Mouse (Mus musculus) neural tube, embryonic 12.5 days (tissue): Measurements from ENCODE around the gene Megf6. TPM values are rescaled to one million over a fixed set of nuclear protein-coding genes. Genes with fewer than 3 reads are reported as not detected.

Source experiments
- ATAC-seq: fragments of 200-750 bp; cut with Nextera tagmentation; 2 replicates; pipeline ENCODE4 v1.8.0; 2017; ENCODE audit warnings: low read depth, mild to moderate bottlenecking, moderate TSS enrichment, moderate library complexity; ENCODE audit not compliant: low FRiP score
- H3K27ac ChIP-seq: fragments of 300-500 bp; sonication (generic); 2 replicates; pipeline ENCODE4 v1.5.1; 2016
- H3K27me3 ChIP-seq: fragments of 300-500 bp; sonication (generic); replicated peaks from 2 replicates; pipeline ENCODE4 v1.6.1; 2016; ENCODE audit warnings: mild to moderate bottlenecking
- H3K36me3 ChIP-seq: fragments of 300-500 bp; sonication (generic); 2 replicates; pipeline ENCODE4 v1.6.1; 2016; ENCODE audit warnings: mild to moderate bottlenecking
- H3K4me1 ChIP-seq: fragments of 300-500 bp; sonication (generic); 2 replicates; pipeline ENCODE4 v1.6.1; 2016
- H3K4me2 ChIP-seq: fragments of 300-500 bp; sonication (generic); replicated peaks from 2 replicates; pipeline ENCODE4 v1.6.1; 2016; ENCODE audit warnings: mild to moderate bottlenecking
- H3K4me3 ChIP-seq: fragments of 300-500 bp; sonication (generic); 2 replicates; pipeline ENCODE4 v1.5.1; 2016
- H3K9ac ChIP-seq: fragments of 300-500 bp; sonication (generic); 2 replicates; pipeline ENCODE4 v1.6.1; 2016; ENCODE audit warnings: mild to moderate bottlenecking
- H3K9me3 ChIP-seq: fragments of 300-500 bp; sonication (generic); 2 replicates; pipeline ENCODE4 v1.6.1; 2016; ENCODE audit warnings: mild to moderate bottlenecking
- WGBS: fragments of 180-500 bp; shearing (Covaris S2); methylation state at CpG from one replicate; pipeline ENCODE4 v1.1.7; 2016; 5-methylcytosine and 5-hydroxymethylcytosine counted together
- polyA plus RNA-seq: library from polyadenylated mRNA; unstranded; fragments of >200 nt; fragmentation: Nextera tagmentation; extraction: Ambion mirVana; gene quantifications from 2 replicates; pipeline ENCODE4 v1.2.1, GENCODE M21; 2016

Gene Megf6
- polyA plus RNA-seq, 1 experiment from 2014 or later: 17.7 TPM

GRCm38 (mm10) chr4:154140213-154141008, 30.1 kb upstream of the Megf6 start:
- peaks cover 29% of the 10 kb centered on the region for H3K4me1 ChIP-seq
- H3K27me3 ChIP-seq: peaks cover 52% of the 10 kb centered on the region
- no peaks in the 10 kb centered on the region for H3K36me3 ChIP-seq
- 1% methylated on average over 46 of the region's 46 CpGs for WGBS
- peak overlapping the region; percentile 56 for H3K9ac ChIP-seq
- ATAC-seq: 0 out of 2 replicates have a peak, but pooled peaks have one; percentile 5
- peak overlapping the region; percentile 44 for H3K4me3 ChIP-seq
- H3K27ac ChIP-seq: no peak overlapping the region
- H3K9me3 ChIP-seq: no peaks in the 10 kb centered on the region
- peak overlapping the region; percentile 87 for H3K4me2 ChIP-seq

GRCm38 (mm10) chr4:154141009-154141867, 29.3 kb upstream of the Megf6 start:
- H3K4me2 ChIP-seq: peak overlapping the region; percentile 90
- no peaks in the 10 kb centered on the region for H3K9me3 ChIP-seq
- H3K27ac ChIP-seq: no peak overlapping the region
- 0 out of 2 replicates have a peak overlapping the region, but pooled peaks have one; percentile 44 for H3K4me3 ChIP-seq
- no peak for ATAC-seq
- H3K27me3 ChIP-seq: peaks cover 48% of the 10 kb centered on the region
- H3K36me3 ChIP-seq: no peaks in the 10 kb centered on the region
- 2% methylated on average over 42 of the region's 42 CpGs for WGBS
- H3K4me1 ChIP-seq: peaks cover 29% of the 10 kb centered on the region
- H3K9ac ChIP-seq: no peak overlapping the region

- peaks cover 29% of the 10 kb centered on the region for H3K4me1 ChIP-seq
- WGBS: 2% methylated on average over 49 of the region's 49 CpGs
- H3K27ac ChIP-seq: no peak within 1 kb of the TSS
- peaks cover 44% of the 10 kb centered on the region for H3K27me3 ChIP-seq
- peak within 1 kb of the TSS; percentile 74 for H3K9ac ChIP-seq
- peak; percentile 91 for ATAC-seq
- no peaks in the 10 kb centered on the region for H3K9me3 ChIP-seq
- no peaks in the 10 kb centered on the region; the same call in 1 of the 2 replicates for H3K36me3 ChIP-seq
- H3K4me3 ChIP-seq: peak within 1 kb of the TSS; percentile 81
- H3K4me2 ChIP-seq: peak within 1 kb of the TSS; percentile 90
Measured at GRCm38 (mm10) chr4:154142211-154143040, 28.1 kb upstream of the Megf6 start, which contains the start of gene Wrap73. Gene Wrap73, plus strand, starts transcription at chr4:154142372.

DNA sequence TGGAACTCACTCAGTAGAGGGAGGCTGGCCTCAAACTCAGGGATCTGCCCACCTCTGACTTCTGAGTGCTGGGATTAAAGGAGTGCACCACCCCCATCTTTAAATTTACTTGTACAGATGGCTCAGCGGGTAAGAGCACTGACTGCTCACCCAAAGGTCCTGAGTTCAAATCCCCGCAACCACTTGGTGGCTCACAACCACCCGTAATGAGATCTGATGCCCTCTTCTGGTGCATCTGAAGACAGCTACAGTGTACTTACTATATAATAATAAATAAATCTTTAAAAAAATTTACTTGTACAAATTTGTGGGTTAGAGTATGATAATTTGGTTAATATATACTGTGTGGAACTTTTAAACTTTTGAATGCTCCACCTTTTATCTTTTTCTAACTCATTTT, 25.8 kb upstream of the Megf6 start:
- Histone ChIP-seq H3K9ac (no peak overlapping the region), H3K4me1 (peaks cover 23% of the 10 kb centered on the region), H3K36me3 (peaks cover 14% of the 10 kb centered on the region), H3K27me3 (peaks cover 21% of the 10 kb centered on the region), H3K9me3 (no peaks in the 10 kb centered on the region), H3K4me3 (no peak overlapping the region), H3K4me2 (no peak overlapping the region), H3K27ac (no peak overlapping the region)
- no peak for ATAC-seq
- WGBS: 88% methylated on average over 3 of the region's 3 CpGs

DNA sequence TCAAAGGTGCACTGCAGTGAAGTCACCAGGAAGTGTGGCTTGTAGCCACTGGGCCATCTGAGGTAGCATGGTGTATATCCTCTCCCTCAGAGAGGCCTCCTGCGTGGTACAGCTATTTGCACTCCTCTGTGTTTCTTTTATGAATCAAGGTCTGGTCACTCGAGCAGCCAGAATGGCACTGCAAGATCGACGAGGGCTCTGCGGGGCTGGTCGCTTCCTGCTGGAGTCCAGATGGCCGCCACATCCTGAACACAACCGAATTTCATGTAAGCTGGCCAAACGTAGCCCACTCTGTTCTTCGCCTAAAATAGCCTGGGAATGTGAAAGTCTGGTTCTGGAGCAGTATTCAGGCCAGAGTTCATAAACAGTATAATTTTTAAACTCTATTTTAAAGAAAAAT, 24.2 kb upstream of the Megf6 start:
- H3K4me3 ChIP-seq: no peak overlapping the region
- H3K27me3 ChIP-seq: peaks cover 5% of the 10 kb centered on the region
- 83% methylated on average over 10 of the region's 10 CpGs for WGBS
- H3K36me3 ChIP-seq: peaks cover 30% of the 10 kb centered on the region
- H3K9me3 ChIP-seq: no peaks in the 10 kb centered on the region
- no peak for ATAC-seq
- peaks cover 14% of the 10 kb centered on the region for H3K4me1 ChIP-seq
- H3K4me2 ChIP-seq: no peak overlapping the region
- H3K27ac ChIP-seq: no peak overlapping the region
- H3K9ac ChIP-seq: no peak overlapping the region

- no peak overlapping the region for H3K27ac ChIP-seq
- peaks cover 90% of the 10 kb centered on the region for H3K36me3 ChIP-seq
- H3K9me3 ChIP-seq: no peaks in the 10 kb centered on the region
- H3K4me2 ChIP-seq: no peak overlapping the region
- ATAC-seq: no peak
- H3K4me3 ChIP-seq: no peak overlapping the region
- no peak overlapping the region for H3K9ac ChIP-seq
- H3K4me1 ChIP-seq: peaks cover 4% of the 10 kb centered on the region
- no peaks in the 10 kb centered on the region for H3K27me3 ChIP-seq
- 79% methylated on average over 11 of the region's 11 CpGs for WGBS
Measured at GRCm38 (mm10) chr4:154154104-154154503, 16.4 kb upstream of the Megf6 start.

DNA sequence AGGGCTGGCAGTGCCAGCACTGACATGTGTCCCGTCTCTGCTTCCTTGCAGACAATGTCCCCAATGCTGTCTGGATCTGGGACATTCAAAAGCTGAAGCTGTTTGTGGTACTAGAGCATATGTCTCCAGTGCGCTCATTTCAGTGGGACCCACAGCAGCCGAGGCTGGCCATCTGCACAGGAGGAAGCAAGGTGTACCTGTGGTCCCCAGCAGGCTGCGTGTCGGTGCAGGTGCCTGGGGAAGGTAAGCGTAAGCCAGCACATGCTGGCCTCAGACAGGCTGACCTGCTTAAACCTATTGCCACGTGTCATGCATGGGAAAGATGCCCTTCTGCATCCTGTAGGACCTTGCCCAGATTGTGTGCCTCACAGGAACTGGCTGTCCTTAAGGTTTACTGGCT, 14.5 kb upstream of the Megf6 start:
- H3K36me3 ChIP-seq: peaks cover 72% of the 10 kb centered on the region
- WGBS: 84% methylated on average over 7 of the region's 7 CpGs
- H3K9ac ChIP-seq: no peak overlapping the region
- no peak for ATAC-seq
- no peaks in the 10 kb centered on the region for H3K27me3 ChIP-seq
- no peak overlapping the region for H3K4me3 ChIP-seq
- H3K4me1 ChIP-seq: peaks cover 17% of the 10 kb centered on the region
- no peak overlapping the region for H3K27ac ChIP-seq
- H3K9me3 ChIP-seq: no peaks in the 10 kb centered on the region
- no peak overlapping the region for H3K4me2 ChIP-seq

GRCm38 (mm10) chr4:154157970-154158662, 12.4 kb upstream of the Megf6 start:
- H3K4me3 ChIP-seq: no peak overlapping the region
- no peaks in the 10 kb centered on the region for H3K9me3 ChIP-seq
- H3K9ac ChIP-seq: no peak overlapping the region
- H3K4me1 ChIP-seq: peaks cover 23% of the 10 kb centered on the region
- H3K4me2 ChIP-seq: no peak overlapping the region
- ATAC-seq: no peak
- WGBS: 92% methylated on average over 14 of the region's 14 CpGs
- H3K27ac ChIP-seq: no peak overlapping the region
- H3K36me3 ChIP-seq: peaks cover 53% of the 10 kb centered on the region
- H3K27me3 ChIP-seq: no peaks in the 10 kb centered on the region

GRCm38 (mm10) chr4:154159002-154159401, 11.5 kb upstream of the Megf6 start:
- peak overlapping the region; percentile 91 for H3K4me2 ChIP-seq
- no peaks in the 10 kb centered on the region for H3K27me3 ChIP-seq
- ATAC-seq: peak; percentile 18; the same call in 1 of the 2 replicates
- H3K27ac ChIP-seq: no peak overlapping the region
- H3K9me3 ChIP-seq: no peaks in the 10 kb centered on the region
- no peak overlapping the region for H3K9ac ChIP-seq
- peaks cover 47% of the 10 kb centered on the region for H3K36me3 ChIP-seq
- WGBS: 13% methylated on average over 6 of the region's 6 CpGs
- H3K4me1 ChIP-seq: peaks cover 23% of the 10 kb centered on the region
- H3K4me3 ChIP-seq: no peak overlapping the region

- H3K4me1 ChIP-seq: peaks cover 23% of the 10 kb centered on the region
- H3K27ac ChIP-seq: peak overlapping the region; percentile 50; the same call in 1 of the 2 replicates
- peak overlapping the region; percentile 76 for H3K9ac ChIP-seq
- no peaks in the 10 kb centered on the region for H3K27me3 ChIP-seq
- WGBS: 3% methylated on average over 38 of the region's 47 CpGs
- peaks cover 38% of the 10 kb centered on the region for H3K36me3 ChIP-seq
- H3K9me3 ChIP-seq: no peaks in the 10 kb centered on the region
- ATAC-seq: peak; percentile 67
- H3K4me3 ChIP-seq: peak overlapping the region; percentile 89
- H3K4me2 ChIP-seq: peak overlapping the region; percentile 91
Measured at GRCm38 (mm10) chr4:154159961-154160537, 10.5 kb upstream of the Megf6 start.
